Mouse (Mus musculus): ENCODE results near the gene H2-Eb1. TPM values are rescaled to one million over a fixed set of nuclear protein-coding genes. Genes with fewer than 3 reads are reported as not detected.
"Not testable (repeated sequence)": the region's sequence is repeated elsewhere in the genome, so short reads cannot be mapped to it uniquely, and the experiment has no call there.

The H2-Eb1 gene
- total and polyA plus RNA-seq, 3 experiments: not detected

GRCm38 (mm10) chr17:34308161-34308560 is 2.5 kb downstream of the H2-Eb1 start:
- H3K36me3 ChIP-seq (replicated peaks): no peaks in the 10 kb centered on the region
- peaks cover 5% of the 10 kb centered on the region; the same call in 1 of the 2 replicates for H3K27me3 ChIP-seq (ENCODE audit: insufficient read depth, low read length)
- DNase-seq (ENCODE audit: low spot score) (no peak), ATAC-seq (ENCODE audit: extremely low read depth, insufficient number of reproducible peaks, low FRiP score, poor library complexity, severe bottlenecking) (no peak)
- H3K4me3 ChIP-seq (ENCODE audit: low read depth, low read length): no peak overlapping the region
- TF ChIP-seq CTCF (IDR thresholded peaks at IDR 0.05; ENCODE audit: low read depth, low read length) (no peak), POLR2AphosphoS5 (IDR thresholded peaks at IDR 0.05; ENCODE audit: insufficient replicate concordance, low read depth, low read length) (no peak), TAL1 (conservative IDR thresholded peaks at IDR 0.05; ENCODE audit: low read depth, low read length) (no peak), GATA1 (IDR thresholded peaks at IDR 0.05; ENCODE audit: borderline replicate concordance, low read length) (no peak), GATA2 (IDR thresholded peaks at IDR 0.05; ENCODE audit: borderline replicate concordance, low read depth, low read length) (no peak)
- no peaks in the 10 kb centered on the region for H3K4me1 ChIP-seq (ENCODE audit: insufficient read depth, low read depth, low read length)
- H3K9me3 ChIP-seq (replicated peaks): no peaks in the 10 kb centered on the region

GRCm38 (mm10) chr17:34309225-34309624 is 3.6 kb downstream of the H2-Eb1 start:
- H3K4me1 ChIP-seq (ENCODE audit: insufficient read depth, low read depth, low read length): no peaks in the 10 kb centered on the region

GRCm38 (mm10) chr17:34309683-34310385 is 4.2 kb downstream of the H2-Eb1 start:
- no peaks in the 10 kb centered on the region for H3K36me3 ChIP-seq (replicated peaks)
- no peaks in the 10 kb centered on the region for H3K9me3 ChIP-seq (replicated peaks)
- H3K27me3 ChIP-seq (ENCODE audit: insufficient read depth, low read length): peaks cover 8% of the 10 kb centered on the region; the same call in 1 of the 2 replicates
- TF ChIP-seq POLR2AphosphoS5 (IDR thresholded peaks at IDR 0.05; ENCODE audit: insufficient replicate concordance, low read depth, low read length) (no peak), GATA1 (IDR thresholded peaks at IDR 0.05; ENCODE audit: borderline replicate concordance, low read length) (no peak), TAL1 (conservative IDR thresholded peaks at IDR 0.05; ENCODE audit: low read depth, low read length) (no peak), GATA2 (IDR thresholded peaks at IDR 0.05; ENCODE audit: borderline replicate concordance, low read depth, low read length) (no peak), CTCF (IDR thresholded peaks at IDR 0.05; ENCODE audit: low read depth, low read length) (no peak)
- DNase-seq (ENCODE audit: low spot score) (no peak), ATAC-seq (ENCODE audit: extremely low read depth, insufficient number of reproducible peaks, low FRiP score, poor library complexity, severe bottlenecking) (no peak)
- H3K4me1 ChIP-seq (ENCODE audit: insufficient read depth, low read depth, low read length): no peaks in the 10 kb centered on the region
- H3K4me3 ChIP-seq (ENCODE audit: low read depth, low read length): no peak overlapping the region

More at GRCm38 (mm10) chr17:34309225-34309624, 3.6 kb downstream of the H2-Eb1 start:
- DNase-seq (ENCODE audit: low spot score): no peak
- Histone ChIP-seq H3K27me3 (ENCODE audit: insufficient read depth, low read length) (peaks cover 5% of the 10 kb centered on the region; the same call in 1 of the 2 replicates), H3K4me3 (ENCODE audit: low read depth, low read length) (no peak overlapping the region), H3K36me3 (replicated peaks) (no peaks in the 10 kb centered on the region), H3K9me3 (replicated peaks) (no peaks in the 10 kb centered on the region)
- TF ChIP-seq GATA2 (IDR thresholded peaks at IDR 0.05; ENCODE audit: borderline replicate concordance, low read depth, low read length) (no peak), CTCF (IDR thresholded peaks at IDR 0.05; ENCODE audit: low read depth, low read length) (no peak), POLR2AphosphoS5 (IDR thresholded peaks at IDR 0.05; ENCODE audit: insufficient replicate concordance, low read depth, low read length) (no peak), GATA1 (IDR thresholded peaks at IDR 0.05; ENCODE audit: borderline replicate concordance, low read length) (no peak), TAL1 (conservative IDR thresholded peaks at IDR 0.05; ENCODE audit: low read depth, low read length) (no peak)
- ATAC-seq (ENCODE audit: extremely low read depth, insufficient number of reproducible peaks, low FRiP score, poor library complexity, severe bottlenecking): no peak

GRCm38 (mm10) chr17:34310526-34310925 is 4.9 kb downstream of the H2-Eb1 start:
- H3K4me1 ChIP-seq (ENCODE audit: insufficient read depth, low read depth, low read length); H3K36me3 ChIP-seq (replicated peaks); ATAC-seq (ENCODE audit: extremely low read depth, insufficient number of reproducible peaks, low FRiP score, poor library complexity, severe bottlenecking); H3K9me3 ChIP-seq (replicated peaks); DNase-seq (ENCODE audit: low spot score); H3K4me3 ChIP-seq (ENCODE audit: low read depth, low read length): not testable (repeated sequence)
- H3K27me3 ChIP-seq (ENCODE audit: insufficient read depth, low read length): peaks cover 12% of the 10 kb centered on the region

- peaks cover 16% of the 10 kb centered on the region for H3K27me3 ChIP-seq (ENCODE audit: insufficient read depth, low read length)
- H3K9me3 ChIP-seq (replicated peaks): no peaks in the 10 kb centered on the region
- no peaks in the 10 kb centered on the region for H3K36me3 ChIP-seq (replicated peaks)
- no peak overlapping the region for H3K4me3 ChIP-seq (ENCODE audit: low read depth, low read length)
- DNase-seq (ENCODE audit: low spot score) (no peak), ATAC-seq (ENCODE audit: extremely low read depth, insufficient number of reproducible peaks, low FRiP score, poor library complexity, severe bottlenecking) (no peak)
- H3K4me1 ChIP-seq (ENCODE audit: insufficient read depth, low read depth, low read length): no peaks in the 10 kb centered on the region
- TF ChIP-seq POLR2AphosphoS5 (IDR thresholded peaks at IDR 0.05; ENCODE audit: insufficient replicate concordance, low read depth, low read length) (no peak), GATA1 (IDR thresholded peaks at IDR 0.05; ENCODE audit: borderline replicate concordance, low read length) (no peak), TAL1 (conservative IDR thresholded peaks at IDR 0.05; ENCODE audit: low read depth, low read length) (no peak), CTCF (IDR thresholded peaks at IDR 0.05; ENCODE audit: low read depth, low read length) (no peak), GATA2 (IDR thresholded peaks at IDR 0.05; ENCODE audit: borderline replicate concordance, low read depth, low read length) (no peak)
Observed at GRCm38 (mm10) chr17:34312185-34312584, 6.5 kb downstream of the H2-Eb1 start.

- H3K4me3 ChIP-seq (ENCODE audit: low read depth, low read length): no peak overlapping the region
- DNase-seq (ENCODE audit: low spot score) (peak; percentile 23), ATAC-seq (ENCODE audit: extremely low read depth, insufficient number of reproducible peaks, low FRiP score, poor library complexity, severe bottlenecking) (no peak)
- H3K27me3 ChIP-seq (ENCODE audit: insufficient read depth, low read length): peaks cover 16% of the 10 kb centered on the region
- H3K36me3 ChIP-seq (replicated peaks): no peaks in the 10 kb centered on the region
- no peaks in the 10 kb centered on the region for H3K4me1 ChIP-seq (ENCODE audit: insufficient read depth, low read depth, low read length)
- TF ChIP-seq POLR2AphosphoS5 (IDR thresholded peaks at IDR 0.05; ENCODE audit: insufficient replicate concordance, low read depth, low read length) (no peak), GATA1 (IDR thresholded peaks at IDR 0.05; ENCODE audit: borderline replicate concordance, low read length) (no peak), TAL1 (conservative IDR thresholded peaks at IDR 0.05; ENCODE audit: low read depth, low read length) (no peak), GATA2 (IDR thresholded peaks at IDR 0.05; ENCODE audit: borderline replicate concordance, low read depth, low read length) (no peak), CTCF (IDR thresholded peaks at IDR 0.05; ENCODE audit: low read depth, low read length) (peak; percentile 59)
- H3K9me3 ChIP-seq (replicated peaks): no peaks in the 10 kb centered on the region
Observed at GRCm38 (mm10) chr17:34313393-34313792, 7.7 kb downstream of the H2-Eb1 start.

All from G1E (cell line).